Mouse (Mus musculus) hindbrain, embryonic 11.5 days (tissue): ENCODE measurements at regions not wholly inside any gene's neighbourhood (a gene's known extent, or its start where the extent isn't known, plus 50 kb on each side); places are given as distances from the start of the nearest gene placed in this dataset.
A peak's percentile ranks its signal among the peaks of the same experiment; 100 is the strongest.

ENCODE experiments used
- ATAC-seq: fragments of 200-750 bp; cut with Nextera tagmentation; 2 replicates; pipeline ENCODE4 v1.8.0; 2017; ENCODE audit warnings: mild to moderate bottlenecking, moderate TSS enrichment, moderate library complexity; ENCODE audit not compliant: low FRiP score
- DNase-seq: peaks from one replicate; pipeline ENCODE4 v3.0.0-alpha.2; 2015; ENCODE audit warnings: low spot score
- H3K27ac ChIP-seq: fragments of 300-500 bp; sonication (generic); 2 replicates; pipeline ENCODE4 v1.5.1; 2014; ENCODE audit warnings: mild to moderate bottlenecking, low read depth, low read length
- H3K27me3 ChIP-seq: fragments of 300-500 bp; sonication (generic); 2 replicates; pipeline ENCODE4 v1.6.1; 2014; ENCODE audit warnings: mild to moderate bottlenecking, low read length, moderate library complexity, mixed read lengths; ENCODE audit not compliant: control insufficient read depth, insufficient read depth
- H3K36me3 ChIP-seq: fragments of 300-500 bp; sonication (generic); 2 replicates; pipeline ENCODE4 v1.6.1; 2014; ENCODE audit warnings: mild to moderate bottlenecking, low read length, moderate library complexity, mixed read lengths; ENCODE audit not compliant: control insufficient read depth, insufficient read depth
- H3K4me1 ChIP-seq: fragments of 300-500 bp; sonication (generic); replicated peaks from 2 replicates; pipeline ENCODE4 v1.6.1; 2014; ENCODE audit warnings: low read length, mixed read lengths; ENCODE audit not compliant: control insufficient read depth, insufficient read depth
- H3K4me2 ChIP-seq: fragments of 300-500 bp; sonication (generic); replicated peaks from 2 replicates; pipeline ENCODE4 v1.6.1; 2014; ENCODE audit warnings: mild to moderate bottlenecking, low read depth, low read length
- H3K4me3 ChIP-seq: fragments of 300-500 bp; sonication (generic); 2 replicates; pipeline ENCODE4 v1.5.1; 2014; ENCODE audit warnings: low read depth, low read length
- H3K9ac ChIP-seq: fragments of 300-500 bp; sonication (generic); 2 replicates; pipeline ENCODE4 v1.6.1; 2014; ENCODE audit warnings: low read depth, low read length
- H3K9me3 ChIP-seq: fragments of 300-500 bp; sonication (generic); 2 replicates; pipeline ENCODE4 v1.6.1; 2016; ENCODE audit warnings: low read length; ENCODE audit not compliant: control insufficient read depth
- WGBS: fragments of 180-500 bp; shearing (Covaris S2); extraction: QIAGEN DNeasy Blood & Tissue Kit; methylation state at CpG from one replicate; pipeline ENCODE4 v1.1.7; 2014; 5-methylcytosine and 5-hydroxymethylcytosine counted together

GRCm38 (mm10) chr14:103973111-103973510 lies 128.9 kb upstream of the Ednrb start:
- H3K27me3 ChIP-seq, result no peaks in the 10 kb centered on the region
- H3K9ac ChIP-seq, result no peak overlapping the region
- no peak overlapping the region for H3K27ac ChIP-seq
- WGBS, result 92% methylated on average over 7 of the region's 7 CpGs
- no peaks in the 10 kb centered on the region for H3K4me1 ChIP-seq
- no peaks in the 10 kb centered on the region for H3K36me3 ChIP-seq
- no peak overlapping the region for H3K4me2 ChIP-seq
- ATAC-seq (no peak), DNase-seq (no peak)
- no peak overlapping the region for H3K4me3 ChIP-seq
- H3K9me3 ChIP-seq, result no peaks in the 10 kb centered on the region

DNA sequence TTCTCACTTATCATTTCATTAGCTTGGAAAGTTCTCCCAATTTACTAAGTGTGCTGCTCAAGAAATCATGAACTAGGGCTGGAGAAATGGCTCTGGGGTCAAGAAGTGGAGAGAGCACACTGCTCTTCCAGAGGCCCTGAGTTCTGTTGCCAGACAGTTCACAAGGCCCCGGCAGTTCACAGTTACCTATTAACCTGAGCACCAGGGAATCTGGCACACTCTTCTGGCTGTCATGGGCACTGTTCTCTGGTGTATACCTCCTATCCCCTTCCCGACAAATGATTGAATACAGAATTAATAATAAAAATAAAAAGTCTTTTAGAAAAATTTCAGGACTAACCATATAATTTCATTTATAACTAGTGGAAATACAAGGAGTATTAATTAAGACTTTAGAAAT lies 125.1 kb upstream of the Ednrb start:
- H3K27ac ChIP-seq, result no peak overlapping the region
- WGBS, result 70% methylated on average over 2 of the region's 2 CpGs
- H3K4me2 ChIP-seq, result no peak overlapping the region
- H3K4me3 ChIP-seq, result no peak overlapping the region
- H3K36me3 ChIP-seq, result no peaks in the 10 kb centered on the region
- no peaks in the 10 kb centered on the region for H3K27me3 ChIP-seq
- no peak for DNase-seq
- no peaks in the 10 kb centered on the region for H3K4me1 ChIP-seq
- no peak overlapping the region for H3K9ac ChIP-seq
- no peaks in the 10 kb centered on the region for H3K9me3 ChIP-seq
- no peak for ATAC-seq

DNA sequence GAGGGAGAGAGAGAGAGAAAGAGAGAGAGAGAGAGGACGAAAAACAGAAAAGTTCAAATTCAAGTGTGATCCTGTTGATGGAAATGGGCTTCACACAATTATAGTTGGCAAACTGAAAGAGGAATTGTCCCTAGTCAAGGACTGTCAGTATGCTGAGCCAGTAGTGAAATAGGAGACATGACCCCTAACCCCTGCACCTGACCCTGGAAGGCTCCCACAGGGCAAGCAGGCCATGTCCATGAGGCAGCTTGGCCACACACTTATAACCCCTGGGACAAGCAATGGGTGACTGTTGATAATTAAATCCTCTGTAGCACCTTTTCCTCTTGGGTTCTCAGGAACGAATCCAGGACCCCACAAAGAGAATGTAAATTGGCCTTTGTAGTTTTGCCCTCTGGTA lies 122.1 kb upstream of the Ednrb start:
- ATAC-seq, result no peak

DNA sequence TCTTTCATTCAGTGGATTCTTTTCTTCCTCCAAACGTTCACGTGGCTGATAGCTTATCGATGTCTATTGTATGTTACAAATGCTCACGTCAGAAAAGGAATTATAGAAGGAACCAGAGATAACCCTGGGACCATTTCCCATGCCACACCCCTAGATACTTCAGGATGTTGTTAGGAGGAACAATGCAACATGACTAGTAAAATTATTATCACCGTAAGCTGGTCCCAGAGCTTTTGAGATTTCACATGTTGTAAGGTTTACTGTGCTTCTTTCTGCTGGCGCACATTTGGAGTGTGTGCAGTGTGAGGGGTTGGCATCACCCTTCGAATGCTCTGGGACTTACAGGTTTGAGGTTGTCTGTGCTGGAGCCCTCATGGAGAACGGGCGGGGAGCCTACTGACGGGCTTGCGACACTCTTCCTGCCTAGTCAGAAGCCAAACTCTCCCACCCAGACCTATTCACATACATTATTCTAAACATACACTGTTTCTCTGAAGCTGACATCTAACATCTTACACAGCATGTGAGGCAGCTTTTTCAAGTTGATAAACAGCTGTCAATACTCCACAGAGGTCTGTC lies 118.2 kb upstream of the Ednrb start:
- H3K4me2 ChIP-seq, result no peak overlapping the region
- H3K9ac ChIP-seq, result no peak overlapping the region
- 92% methylated on average over 11 of the region's 11 CpGs for WGBS
- no peak for ATAC-seq
- H3K27ac ChIP-seq, result no peak overlapping the region
- no peaks in the 10 kb centered on the region for H3K9me3 ChIP-seq
- no peak for DNase-seq
- no peaks in the 10 kb centered on the region for H3K4me1 ChIP-seq
- H3K27me3 ChIP-seq, result no peaks in the 10 kb centered on the region
- H3K36me3 ChIP-seq, result no peaks in the 10 kb centered on the region
- no peak overlapping the region for H3K4me3 ChIP-seq

More for the DNA sequence above, 122.1 kb upstream of the Ednrb start:
- Histone ChIP-seq H3K4me1 (no peaks in the 10 kb centered on the region), H3K27ac (no peak overlapping the region), H3K27me3 (no peaks in the 10 kb centered on the region), H3K9ac (no peak overlapping the region), H3K4me2 (no peak overlapping the region), H3K9me3 (no peaks in the 10 kb centered on the region), H3K4me3 (no peak overlapping the region), H3K36me3 (no peaks in the 10 kb centered on the region)
- no peak for DNase-seq
- WGBS, result 39% methylated on average over 2 of the region's 2 CpGs

DNA sequence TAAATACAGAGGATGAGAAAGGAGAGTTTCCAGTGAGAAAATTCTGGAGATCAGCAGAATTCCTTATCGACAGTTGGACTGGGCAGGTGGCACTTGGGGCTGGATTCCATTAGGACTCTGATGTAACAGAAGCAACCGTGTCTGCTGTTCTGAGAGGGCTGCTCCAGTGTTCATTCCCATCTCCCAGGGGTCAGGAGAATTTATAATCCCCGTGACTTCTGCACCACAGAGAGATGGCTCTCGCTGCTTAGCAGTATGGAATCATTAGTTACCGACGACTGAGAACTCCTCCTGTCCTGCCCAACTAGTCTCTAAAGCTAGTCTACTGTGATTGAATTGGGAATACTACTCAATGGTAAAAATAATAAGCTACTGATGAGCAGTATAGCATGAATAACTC lies 107.7 kb upstream of the Ednrb start:
- Histone ChIP-seq H3K27me3 (no peaks in the 10 kb centered on the region), H3K27ac (no peak overlapping the region), H3K9ac (no peak overlapping the region), H3K36me3 (no peaks in the 10 kb centered on the region), H3K4me2 (no peak overlapping the region), H3K4me3 (no peak overlapping the region), H3K4me1 (no peaks in the 10 kb centered on the region), H3K9me3 (no peaks in the 10 kb centered on the region)
- no peak for DNase-seq
- WGBS, result 69% methylated on average over 6 of the region's 6 CpGs
- no peak for ATAC-seq

GRCm38 (mm10) chr14:103949950-103950349 lies 105.7 kb upstream of the Ednrb start:
- Histone ChIP-seq H3K27ac (no peak overlapping the region), H3K4me1 (no peaks in the 10 kb centered on the region)
- no peak for ATAC-seq

DNA sequence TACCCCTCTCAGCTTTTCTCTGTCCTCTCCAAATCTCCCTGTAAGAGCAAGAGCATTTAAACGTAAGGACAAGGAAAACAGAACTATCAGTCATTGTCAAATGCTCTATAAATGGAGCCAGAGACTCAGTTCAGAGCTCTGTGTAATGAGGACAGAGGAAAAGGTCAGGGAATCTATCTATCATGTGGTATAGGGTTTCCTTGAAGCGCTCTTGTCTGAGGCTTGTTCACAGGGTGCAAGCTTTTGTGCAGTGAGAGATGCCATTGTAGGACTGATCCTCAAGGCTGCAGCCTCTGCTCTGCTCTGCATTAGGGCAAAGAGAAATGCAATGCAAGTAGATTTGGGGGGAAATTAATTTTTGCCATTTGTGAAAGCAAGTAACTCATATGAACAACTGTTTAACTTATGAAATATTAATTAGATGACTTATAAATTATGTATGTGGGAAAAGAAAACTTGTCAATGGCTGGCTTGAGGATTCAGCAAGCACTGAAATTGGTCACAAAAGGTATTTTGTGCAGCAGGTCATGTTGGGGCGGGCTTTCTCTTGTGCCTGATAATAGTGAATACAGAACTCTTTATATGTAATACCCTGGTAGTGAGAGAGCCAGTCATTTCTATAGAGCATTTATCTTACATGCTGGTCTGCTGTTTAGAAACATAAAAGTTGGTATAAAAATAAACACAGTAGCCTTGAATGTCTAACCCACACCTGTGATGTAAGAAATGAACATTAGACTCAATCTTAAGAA lies 104.0 kb upstream of the Ednrb start:
- ATAC-seq, result peak; percentile 91
- 24% methylated on average over 3 of the region's 3 CpGs for WGBS
- DNase-seq, result peak; percentile 46
- no peak overlapping the region for H3K4me2 ChIP-seq
- H3K27me3 ChIP-seq, result no peaks in the 10 kb centered on the region
- H3K4me1 ChIP-seq, result no peaks in the 10 kb centered on the region
- no peaks in the 10 kb centered on the region for H3K9me3 ChIP-seq
- peak overlapping the region; percentile 17; the same call in 1 of the 2 replicates for H3K27ac ChIP-seq
- no peak overlapping the region for H3K4me3 ChIP-seq
- H3K36me3 ChIP-seq, result no peaks in the 10 kb centered on the region
- no peak overlapping the region for H3K9ac ChIP-seq

More at GRCm38 (mm10) chr14:103949950-103950349, 105.7 kb upstream of the Ednrb start:
- Histone ChIP-seq H3K27me3 (no peaks in the 10 kb centered on the region), H3K4me3 (no peak overlapping the region), H3K36me3 (no peaks in the 10 kb centered on the region), H3K4me2 (no peak overlapping the region), H3K9me3 (no peaks in the 10 kb centered on the region), H3K9ac (no peak overlapping the region)
- 53% methylated on average over 6 of the region's 6 CpGs for whole genome bisulfite sequencing
- DNase-seq, result no peak

GRCm38 (mm10) chr14:103945753-103946152 lies 101.6 kb upstream of the Ednrb start:
- Histone ChIP-seq H3K27me3 (no peaks in the 10 kb centered on the region), H3K4me2 (no peak overlapping the region), H3K4me1 (no peaks in the 10 kb centered on the region), H3K9me3 (no peaks in the 10 kb centered on the region), H3K36me3 (no peaks in the 10 kb centered on the region), H3K27ac (no peak overlapping the region), H3K4me3 (no peak overlapping the region), H3K9ac (no peak overlapping the region)
- no peak for ATAC-seq
- DNase-seq, result no peak
- 57% methylated on average over 1 of the region's 1 CpGs for WGBS

- DNase-seq (peak; percentile 59), ATAC-seq (peak; percentile 86)
- Histone ChIP-seq H3K4me2 (no peak overlapping the region), H3K4me3 (no peak overlapping the region), H3K4me1 (peaks cover 2% of the 10 kb centered on the region; the same call in 1 of the 2 replicates), H3K27me3 (no peaks in the 10 kb centered on the region), H3K36me3 (no peaks in the 10 kb centered on the region), H3K9ac (no peak overlapping the region), H3K9me3 (no peaks in the 10 kb centered on the region), H3K27ac (peak overlapping the region; percentile 33; the same call in 1 of the 2 replicates)
- WGBS, result 6% methylated on average over 3 of the region's 3 CpGs
Measured at GRCm38 (mm10) chr14:103939867-103940266, 95.7 kb upstream of the Ednrb start.
